Mouse (Mus musculus) duodenum, adult 2 months (tissue): ENCODE measurements around the gene Gpr137c. TPM values are rescaled to one million over a fixed set of nuclear protein-coding genes. Genes with fewer than 3 reads are reported as not detected.

ENCODE experiments used
- polyA plus RNA-seq: library from polyadenylated mRNA; depleted of rRNA; stranded (reverse); fragments of >200 nt; gene quantifications from 2 replicates; pipeline ENCODE4 v1.2.3, GENCODE M21; 2012; ENCODE audit warnings: low replicate concordance; rRNA removed

Gene Gpr137c
- 1.5 and 1.8 TPM in 2 replicates for polyA plus RNA-seq

DNA sequence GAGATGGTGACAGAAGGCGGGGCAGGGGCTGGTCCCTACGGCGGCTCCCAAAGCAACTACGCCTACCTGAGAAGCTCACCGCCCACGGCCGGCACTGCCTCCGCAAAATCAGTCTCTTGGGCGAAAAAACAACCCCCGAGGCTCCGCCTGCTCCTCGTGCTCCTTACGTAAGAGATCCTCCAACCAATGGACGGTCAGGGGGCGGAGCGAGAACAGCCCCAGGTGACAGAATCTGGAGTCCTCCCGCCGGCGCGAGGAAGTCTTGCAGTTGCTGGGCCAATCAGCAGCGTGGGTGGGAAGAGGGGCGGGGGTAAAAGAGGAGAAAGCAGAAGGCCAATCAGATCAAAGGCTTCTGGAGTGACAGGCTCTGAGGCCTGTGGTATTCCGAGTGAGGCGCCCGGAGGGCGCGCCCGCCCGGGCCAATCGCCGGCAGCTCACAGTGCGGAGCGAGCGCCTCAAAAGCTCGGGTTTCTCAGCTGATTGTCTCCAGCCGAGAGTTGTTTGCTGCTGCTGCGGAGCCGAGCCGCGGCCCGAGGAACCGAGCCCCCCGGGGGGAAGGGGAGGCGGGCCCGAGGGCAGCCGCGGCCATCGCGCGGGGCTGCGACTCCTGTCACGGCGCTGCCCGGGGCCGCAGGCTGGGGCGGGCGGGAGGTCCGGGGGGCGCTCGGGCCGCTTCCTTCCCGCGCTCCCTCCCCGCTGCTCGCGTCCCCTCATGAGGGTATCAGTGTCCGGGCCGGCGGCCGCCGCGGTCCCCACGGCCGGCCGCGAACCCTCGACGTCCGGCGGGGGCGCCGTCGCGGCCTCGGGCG is at the start of gene Gpr137c:
Gene Gpr137c (plus strand): TSS at position 437 of the 809 bp plus-strand sequence.

GRCm38 (mm10) chr14:45220090-45220956 is 806 bp downstream of the Gpr137c start, which contains the start of gene Txndc16:
TSS of gene Txndc16 (minus strand) at chr14:45220328.

GRCm38 (mm10) chr14:45318426-45319236 is 99.1 kb downstream of the Gpr137c start, which contains the start of gene Ero1l:
TSS of gene Ero1l (minus strand) at chr14:45318771.

DNA sequence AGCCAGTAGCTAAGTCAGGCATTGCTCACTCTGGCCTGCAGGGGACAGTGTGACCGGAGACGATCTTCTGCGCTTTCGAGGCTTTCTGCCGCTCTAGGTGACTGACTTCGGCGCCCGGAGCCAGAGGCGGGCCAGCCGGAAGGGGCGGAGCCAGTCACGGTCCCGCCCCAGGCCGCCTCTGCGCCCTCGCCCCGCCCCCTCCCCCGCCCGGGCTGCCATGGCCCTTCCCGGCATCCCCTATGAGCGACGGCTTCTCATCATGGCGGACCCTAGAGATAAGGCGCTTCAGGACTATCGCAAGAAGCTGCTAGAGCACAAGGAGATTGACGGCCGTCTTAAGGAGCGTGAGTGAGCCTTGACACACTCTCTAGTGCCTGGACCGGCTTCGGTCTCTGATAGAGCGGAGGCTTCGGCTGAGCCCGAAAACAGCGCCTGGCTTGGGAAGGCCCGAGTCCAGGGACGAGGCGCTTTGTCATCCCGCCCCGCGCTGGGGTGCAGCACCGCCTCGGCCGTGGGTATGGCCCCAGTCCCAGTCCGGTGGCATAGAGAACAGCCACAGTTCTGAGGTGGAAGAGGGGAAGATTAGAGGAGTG is 110.2 kb downstream of the Gpr137c start, which contains the start of gene Psmc6:
Gene Psmc6 (plus strand): TSS at position 200 of the 593 bp plus-strand sequence.

Other genes starting within 250 kb of the Gpr137c start
- gene Ptger2, start 231.5 kb upstream of the Gpr137c start, polyA plus RNA-seq = 1.9 and 2.6 TPM in 2 replicates
- gene Txndc16, start 611 bp downstream of the Gpr137c start, polyA plus RNA-seq = 1.3 and 3.7 TPM in 2 replicates
- 2.5 and 2.8 TPM in 2 replicates for gene Ero1l, start 99.1 kb downstream of the Gpr137c start, polyA plus RNA-seq
- gene Psmc6, start 110.1 kb downstream of the Gpr137c start, polyA plus RNA-seq = 3.7 and 4.8 TPM in 2 replicates
- gene Styx, start 131.4 kb downstream of the Gpr137c start, polyA plus RNA-seq = 12.2 and 17.9 TPM in 2 replicates
- 0.52 and 1.6 TPM in 2 replicates for gene Gnpnat1, start 185.2 kb downstream of the Gpr137c start, polyA plus RNA-seq